Mouse (Mus musculus): ENCODE results near the gene Rab6b.

- TF ChIP-seq CTCF (IDR thresholded peaks at IDR 0.05; ENCODE audit: insufficient read depth, low read length) (no peak), POLR2A (IDR thresholded peaks at IDR 0.05; ENCODE audit: borderline replicate concordance, extremely low read depth, low read depth, low read length) (no peak)
Measured at GRCm38 (mm10) chr9:103233006-103233395, 121.4 kb downstream of the Rab6b start.

Data from lung, adult 2 months (tissue).